Mouse (Mus musculus): ENCODE data around the gene Cpsf4l. TPM values are rescaled to one million over a fixed set of nuclear protein-coding genes. Genes with fewer than 3 reads are reported as not detected.

Gene Cpsf4l
- polyA plus RNA-seq, 1 experiment from 2014 or later: 0.18 TPM

GRCm38 (mm10) chr11:113750571-113751483, 41.0 kb upstream of the Cpsf4l start:
- Histone ChIP-seq H3K9ac (ENCODE audit: low read length) (peak overlapping the region; percentile 90), H3K36me3 (ENCODE audit: control insufficient read depth, insufficient read depth, low read length) (0 out of 2 replicates have a peak, but pooled peaks cover 5% of the 10 kb centered on the region), H3K27ac (ENCODE audit: low read length) (peak overlapping the region; percentile 97), H3K27me3 (ENCODE audit: control insufficient read depth, insufficient read depth, low read length) (no peaks in the 10 kb centered on the region), H3K9me3 (replicated peaks; ENCODE audit: control insufficient read depth, low read length) (no peaks in the 10 kb centered on the region), H3K4me2 (ENCODE audit: low read depth, low read length) (peak overlapping the region; percentile 90), H3K4me1 (ENCODE audit: control insufficient read depth, insufficient read depth, low read length) (peaks cover 44% of the 10 kb centered on the region), H3K4me3 (replicated peaks; ENCODE audit: low read length) (peak overlapping the region; percentile 78)
- WGBS: under 1% methylated on average over 67 of the region's 67 CpGs
- peak; percentile 63 for ATAC-seq (ENCODE audit: insufficient read depth, low FRiP score)

GRCm38 (mm10) chr11:113749749-113750351, 40.0 kb upstream of the Cpsf4l start:
- H3K4me1 ChIP-seq (ENCODE audit: control insufficient read depth, insufficient read depth, low read length): peaks cover 38% of the 10 kb centered on the region
- ATAC-seq (ENCODE audit: insufficient read depth, low FRiP score): peak; percentile 27

GRCm38 (mm10) chr11:113748797-113749521, 39.1 kb upstream of the Cpsf4l start:
- H3K4me1 ChIP-seq (ENCODE audit: control insufficient read depth, insufficient read depth, low read length): peaks cover 38% of the 10 kb centered on the region
- H3K27ac ChIP-seq (ENCODE audit: low read length): peak overlapping the region; percentile 97
- no peaks in the 10 kb centered on the region for H3K9me3 ChIP-seq (replicated peaks; ENCODE audit: control insufficient read depth, low read length)
- no peak for ATAC-seq (ENCODE audit: insufficient read depth, low FRiP score)
- peak overlapping the region; percentile 78 for H3K4me3 ChIP-seq (replicated peaks; ENCODE audit: low read length)
- H3K27me3 ChIP-seq (ENCODE audit: control insufficient read depth, insufficient read depth, low read length): no peaks in the 10 kb centered on the region
- H3K4me2 ChIP-seq (ENCODE audit: low read depth, low read length): peak overlapping the region; percentile 90
- 0 out of 2 replicates have a peak, but pooled peaks cover 8% of the 10 kb centered on the region for H3K36me3 ChIP-seq (ENCODE audit: control insufficient read depth, insufficient read depth, low read length)
- peak overlapping the region; percentile 90 for H3K9ac ChIP-seq (ENCODE audit: low read length)
- 11% methylated on average over 21 of the region's 21 CpGs for WGBS

More at GRCm38 (mm10) chr11:113749749-113750351, 40.0 kb upstream of the Cpsf4l start:
- Histone ChIP-seq H3K4me2 (ENCODE audit: low read depth, low read length) (peak overlapping the region; percentile 90), H3K9ac (ENCODE audit: low read length) (peak overlapping the region; percentile 90), H3K36me3 (ENCODE audit: control insufficient read depth, insufficient read depth, low read length) (0 out of 2 replicates have a peak, but pooled peaks cover 5% of the 10 kb centered on the region), H3K4me3 (replicated peaks; ENCODE audit: low read length) (peak overlapping the region; percentile 78), H3K27ac (ENCODE audit: low read length) (peak overlapping the region; percentile 97), H3K9me3 (replicated peaks; ENCODE audit: control insufficient read depth, low read length) (no peaks in the 10 kb centered on the region), H3K27me3 (ENCODE audit: control insufficient read depth, insufficient read depth, low read length) (no peaks in the 10 kb centered on the region)
- WGBS: 3% methylated on average over 9 of the region's 9 CpGs

- peak overlapping the region; percentile 90 for H3K9ac ChIP-seq (ENCODE audit: low read length)
Measured at GRCm38 (mm10) chr11:113747725-113748380, 38.0 kb upstream of the Cpsf4l start.

GRCm38 (mm10) chr11:113747056-113747455, 37.2 kb upstream of the Cpsf4l start:
- no peak for ATAC-seq (ENCODE audit: insufficient read depth, low FRiP score)
- H3K4me2 ChIP-seq (ENCODE audit: low read depth, low read length): peak overlapping the region; percentile 90

More at GRCm38 (mm10) chr11:113747725-113748380, 38.0 kb upstream of the Cpsf4l start:
- ATAC-seq (ENCODE audit: insufficient read depth, low FRiP score): no peak
- H3K4me3 ChIP-seq (replicated peaks; ENCODE audit: low read length): peak overlapping the region; percentile 78
- peaks cover 36% of the 10 kb centered on the region for H3K4me1 ChIP-seq (ENCODE audit: control insufficient read depth, insufficient read depth, low read length)
- H3K27me3 ChIP-seq (ENCODE audit: control insufficient read depth, insufficient read depth, low read length): no peaks in the 10 kb centered on the region
- peaks cover 17% of the 10 kb centered on the region; the same call in 1 of the 2 replicates for H3K36me3 ChIP-seq (ENCODE audit: control insufficient read depth, insufficient read depth, low read length)
- H3K27ac ChIP-seq (ENCODE audit: low read length): peak overlapping the region; percentile 97
- WGBS: 75% methylated on average over 11 of the region's 11 CpGs
- H3K9me3 ChIP-seq (replicated peaks; ENCODE audit: control insufficient read depth, low read length): no peaks in the 10 kb centered on the region
- peak overlapping the region; percentile 90 for H3K4me2 ChIP-seq (ENCODE audit: low read depth, low read length)

GRCm38 (mm10) chr11:113745961-113746360, 36.1 kb upstream of the Cpsf4l start:
- peaks cover 19% of the 10 kb centered on the region; the same call in 1 of the 2 replicates for H3K36me3 ChIP-seq (ENCODE audit: control insufficient read depth, insufficient read depth, low read length)
- no peak overlapping the region for H3K4me2 ChIP-seq (ENCODE audit: low read depth, low read length)
- H3K27ac ChIP-seq (ENCODE audit: low read length): no peak overlapping the region
- WGBS: 65% methylated on average over 4 of the region's 4 CpGs
- H3K4me3 ChIP-seq (replicated peaks; ENCODE audit: low read length): no peak overlapping the region
- no peaks in the 10 kb centered on the region for H3K27me3 ChIP-seq (ENCODE audit: control insufficient read depth, insufficient read depth, low read length)
- H3K4me1 ChIP-seq (ENCODE audit: control insufficient read depth, insufficient read depth, low read length): peaks cover 28% of the 10 kb centered on the region
- ATAC-seq (ENCODE audit: insufficient read depth, low FRiP score): no peak
- no peaks in the 10 kb centered on the region for H3K9me3 ChIP-seq (replicated peaks; ENCODE audit: control insufficient read depth, low read length)
- no peak overlapping the region for H3K9ac ChIP-seq (ENCODE audit: low read length)

More at GRCm38 (mm10) chr11:113747056-113747455, 37.2 kb upstream of the Cpsf4l start:
- Histone ChIP-seq H3K36me3 (ENCODE audit: control insufficient read depth, insufficient read depth, low read length) (peaks cover 19% of the 10 kb centered on the region; the same call in 1 of the 2 replicates), H3K27me3 (ENCODE audit: control insufficient read depth, insufficient read depth, low read length) (no peaks in the 10 kb centered on the region), H3K4me1 (ENCODE audit: control insufficient read depth, insufficient read depth, low read length) (peaks cover 30% of the 10 kb centered on the region), H3K4me3 (replicated peaks; ENCODE audit: low read length) (peak overlapping the region; percentile 15; the same call in 1 of the 2 replicates), H3K27ac (ENCODE audit: low read length) (peak overlapping the region; percentile 39; the same call in 1 of the 2 replicates), H3K9ac (ENCODE audit: low read length) (peak overlapping the region; percentile 90), H3K9me3 (replicated peaks; ENCODE audit: control insufficient read depth, low read length) (no peaks in the 10 kb centered on the region)
- WGBS: 36% methylated on average over 16 of the region's 16 CpGs

- Histone ChIP-seq H3K27me3 (ENCODE audit: control insufficient read depth, insufficient read depth, low read length) (no peaks in the 10 kb centered on the region), H3K9ac (ENCODE audit: low read length) (no peak overlapping the region), H3K27ac (ENCODE audit: low read length) (no peak overlapping the region), H3K36me3 (ENCODE audit: control insufficient read depth, insufficient read depth, low read length) (peaks cover 15% of the 10 kb centered on the region; the same call in 1 of the 2 replicates), H3K9me3 (replicated peaks; ENCODE audit: control insufficient read depth, low read length) (no peaks in the 10 kb centered on the region), H3K4me1 (ENCODE audit: control insufficient read depth, insufficient read depth, low read length) (peaks cover 33% of the 10 kb centered on the region), H3K4me2 (ENCODE audit: low read depth, low read length) (no peak overlapping the region), H3K4me3 (replicated peaks; ENCODE audit: low read length) (no peak overlapping the region)
- no peak for ATAC-seq (ENCODE audit: insufficient read depth, low FRiP score)
- WGBS: 93% methylated on average over 1 of the region's 1 CpGs
Measured at GRCm38 (mm10) chr11:113742998-113743397, 33.2 kb upstream of the Cpsf4l start.

- ATAC-seq (ENCODE audit: insufficient read depth, low FRiP score): no peak
- no peak overlapping the region for H3K4me3 ChIP-seq (replicated peaks; ENCODE audit: low read length)
- H3K36me3 ChIP-seq (ENCODE audit: control insufficient read depth, insufficient read depth, low read length): peaks cover 17% of the 10 kb centered on the region
- no peaks in the 10 kb centered on the region for H3K9me3 ChIP-seq (replicated peaks; ENCODE audit: control insufficient read depth, low read length)
- H3K27ac ChIP-seq (ENCODE audit: low read length): no peak overlapping the region
- H3K27me3 ChIP-seq (ENCODE audit: control insufficient read depth, insufficient read depth, low read length): no peaks in the 10 kb centered on the region
- H3K4me1 ChIP-seq (ENCODE audit: control insufficient read depth, insufficient read depth, low read length): peaks cover 46% of the 10 kb centered on the region
- H3K9ac ChIP-seq (ENCODE audit: low read length): 0 out of 2 replicates have a peak overlapping the region, but pooled peaks have one; percentile 2
- WGBS: 50% methylated on average over 7 of the region's 7 CpGs
- H3K4me2 ChIP-seq (ENCODE audit: low read depth, low read length): no peak overlapping the region
Measured at GRCm38 (mm10) chr11:113740100-113740499, 30.3 kb upstream of the Cpsf4l start.
